In genomic region chr17:5769776-5770175, GRCm38 (mm10) we compare ENCODE assay signal across 8 mouse cellular contexts.
DNase-seq lines count a peak whose midpoint lies in the region; ATAC-seq and TF ChIP-seq lines count a peak whose summit lies in the region.

No protein-coding gene starts in this region.

- no peak for TF ChIP-seq POLR2A in limb, embryonic 14.5 days (IDR thresholded peaks at IDR 0.05; ENCODE audit: borderline replicate concordance, extremely low read depth, insufficient read depth, insufficient read length)

- peak overlapping the region; percentile 25; the same call in 1 of the 2 replicates for H3K27ac ChIP-seq in brown adipose tissue, adult 24 weeks (replicated peaks; ENCODE audit: low read depth, low read length)
- peak overlapping the region; percentile 84 for H3K27ac ChIP-seq in hindbrain, embryonic 12.5 days
- peak overlapping the region; percentile 92 for H3K27ac ChIP-seq in limb, embryonic 14.5 days (replicated peaks; ENCODE audit: low read depth, low read length)

- no peak for ATAC-seq in hindbrain, embryonic 12.5 days (ENCODE audit: low FRiP score)
- ATAC-seq in limb, embryonic 14.5 days (ENCODE audit: low FRiP score, low read depth): 0 out of 2 replicates have a peak, but pooled peaks have one; percentile 35

- peaks cover 4% of the 10 kb centered on the region; the same call in 1 of the 2 replicates for H3K4me1 ChIP-seq in brown adipose tissue, adult 24 weeks (ENCODE audit: control insufficient read depth, insufficient read depth, insufficient read length, low read length)
- H3K4me1 ChIP-seq in hindbrain, embryonic 12.5 days: peaks cover 11% of the 10 kb centered on the region
- H3K4me1 ChIP-seq in limb, embryonic 14.5 days (ENCODE audit: control insufficient read depth, insufficient read depth, low read length): peaks cover 14% of the 10 kb centered on the region

- peak overlapping the region; percentile 34; the same call in 1 of the 2 replicates for H3K4me3 ChIP-seq in brown adipose tissue, adult 24 weeks (ENCODE audit: insufficient read depth, low read depth, low read length)
- H3K4me3 ChIP-seq in hindbrain, embryonic 12.5 days: 0 out of 2 replicates have a peak overlapping the region, but pooled peaks have one; percentile 20
- H3K4me3 ChIP-seq in limb, embryonic 14.5 days (replicated peaks; ENCODE audit: low read length): peak overlapping the region; percentile 30

- WGBS in hindbrain, embryonic 12.5 days: 66% methylated on average over 7 of the region's 7 CpGs
- 15% methylated on average over 7 of the region's 7 CpGs for WGBS in limb, embryonic 14.5 days

- H3K36me3 ChIP-seq in hindbrain, embryonic 12.5 days: no peaks in the 10 kb centered on the region
- H3K36me3 ChIP-seq in limb, embryonic 14.5 days (ENCODE audit: control insufficient read depth, insufficient read depth, low read length): no peaks in the 10 kb centered on the region

- H3K9me3 ChIP-seq in hindbrain, embryonic 12.5 days (replicated peaks): no peaks in the 10 kb centered on the region
- no peaks in the 10 kb centered on the region for H3K9me3 ChIP-seq in limb, embryonic 14.5 days (ENCODE audit: control insufficient read depth, low read length)

- H3K27me3 ChIP-seq in hindbrain, embryonic 12.5 days: no peaks in the 10 kb centered on the region; the same call in 1 of the 2 replicates
- no peaks in the 10 kb centered on the region for H3K27me3 ChIP-seq in limb, embryonic 14.5 days (ENCODE audit: control insufficient read depth, insufficient read depth, low read length)

- DNase-seq in gastrocnemius, postnatal 10 days: peak; percentile 36
- DNase-seq in gastrocnemius, adult 18-20 months (ENCODE audit: low spot score): no peak
- DNase-seq in limb, embryonic 14.5 days (ENCODE audit: low spot score): peak; percentile 66
- DNase-seq in naive thymus-derived CD4-positive, alpha-beta T cell, adult 2 months (ENCODE audit: low read depth): peak; percentile 23
- no peak for DNase-seq in spleen, postnatal 36 days (ENCODE audit: low spot score in 2 of 2)
- no peak for DNase-seq in thymus, postnatal 36 days

- peak overlapping the region; percentile 51 for H3K4me2 ChIP-seq in hindbrain, embryonic 12.5 days (replicated peaks)
- H3K4me2 ChIP-seq in limb, embryonic 14.5 days (replicated peaks; ENCODE audit: low read depth, low read length, severe bottlenecking): peak overlapping the region; percentile 55

- no peak overlapping the region for H3K9ac ChIP-seq in hindbrain, embryonic 12.5 days
- H3K9ac ChIP-seq in limb, embryonic 14.5 days (ENCODE audit: low read depth, low read length, severe bottlenecking): peak overlapping the region; percentile 43

Comparison
In these comparisons a context has a peak if more than half of its experiments do, and no peak if none do; other contexts are left out.
1. DNase-seq: peak in gastrocnemius, postnatal 10 days (single experiment), limb, embryonic 14.5 days (single experiment) and naive thymus-derived CD4-positive, alpha-beta T cell, adult 2 months (single experiment); none in gastrocnemius, adult 18-20 months (single experiment), spleen, postnatal 36 days (0 of 2) and thymus, postnatal 36 days (0 of 2).
2. H3K27ac ChIP-seq: peak in every context shown above with its lines; median percentile 92 in limb, embryonic 14.5 days; 84 in hindbrain, embryonic 12.5 days; 25 in brown adipose tissue, adult 24 weeks.
3. Peak in every context shown above with its lines, with median percentiles within 50 percentile points of each other: H3K4me3 ChIP-seq.